Mouse (Mus musculus): ENCODE data around the gene Ctse.

- TF ChIP-seq CTCF (IDR thresholded peaks at IDR 0.05; ENCODE audit: borderline replicate concordance, control insufficient read depth, extremely low read depth, insufficient read depth, low read length, poor library complexity) = no peak
- no peak for TF ChIP-seq POLR2A (IDR thresholded peaks at IDR 0.05; ENCODE audit: control insufficient read depth, extremely low read depth, insufficient read depth, low read length, poor library complexity)
Observed at GRCm38 (mm10) chr1:131618576-131618975, 19.5 kb upstream of the Ctse start.

All from thymus, adult 2 months (tissue).